Mouse (Mus musculus): ENCODE data around the gene Spg11. TPM values are rescaled to one million over a fixed set of nuclear protein-coding genes. Genes with fewer than 3 reads are reported as not detected.
"Not testable (repeated sequence)": the region's sequence is repeated elsewhere in the genome, so short reads cannot be mapped to it uniquely, and the experiment has no call there.

Spg11 gene
- polyA plus RNA-seq, 1 experiment from 2014 or later: 9.9 TPM

DNA sequence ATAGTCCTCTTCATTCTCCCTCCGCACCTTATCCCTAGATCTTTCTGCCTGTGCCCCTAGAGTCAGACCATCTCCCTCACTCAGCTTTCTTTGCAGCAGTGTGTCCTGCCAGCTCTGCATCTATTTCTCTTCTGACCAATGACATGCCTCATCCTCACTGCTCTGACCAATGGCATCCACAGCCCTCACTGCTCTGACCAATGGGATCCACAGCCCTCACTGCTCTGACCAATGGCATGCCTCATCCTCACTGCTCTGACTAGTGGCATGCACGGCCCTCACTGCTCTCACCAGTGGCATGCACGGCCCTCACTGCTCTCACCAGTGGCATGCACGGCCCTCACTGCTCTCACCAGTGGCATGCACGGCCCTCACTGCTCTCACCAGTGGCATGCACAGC is 20.5 kb downstream of the Spg11 start:
- not testable (repeated sequence) for ATAC-seq (replicated peaks); H3K4me3 ChIP-seq; H3K4me1 ChIP-seq; H3K27ac ChIP-seq (replicated peaks); H3K9ac ChIP-seq (replicated peaks); H3K9me3 ChIP-seq; H3K27me3 ChIP-seq; H3K4me2 ChIP-seq (replicated peaks)
- 78% methylated on average over 5 of the region's 5 CpGs for WGBS
- H3K36me3 ChIP-seq: peaks cover 73% of the 10 kb centered on the region

GRCm38 (mm10) chr2:122093844-122094243 is 24.3 kb downstream of the Spg11 start:
- H3K4me2 ChIP-seq (replicated peaks): no peak overlapping the region
- no peaks in the 10 kb centered on the region for H3K9me3 ChIP-seq
- no peak overlapping the region for H3K9ac ChIP-seq (replicated peaks)
- peaks cover 78% of the 10 kb centered on the region for H3K36me3 ChIP-seq
- WGBS: 93% methylated on average over 4 of the region's 4 CpGs
- H3K27ac ChIP-seq (replicated peaks): no peak overlapping the region
- no peak for ATAC-seq (replicated peaks)
- no peaks in the 10 kb centered on the region for H3K4me1 ChIP-seq
- no peak overlapping the region for H3K4me3 ChIP-seq
- no peaks in the 10 kb centered on the region for H3K27me3 ChIP-seq

- no peaks in the 10 kb centered on the region for H3K9me3 ChIP-seq
Observed at GRCm38 (mm10) chr2:122086446-122086845, 31.7 kb downstream of the Spg11 start.

GRCm38 (mm10) chr2:122081728-122082456 is 36.3 kb downstream of the Spg11 start:
- Histone ChIP-seq H3K36me3 (peaks cover 53% of the 10 kb centered on the region), H3K4me3 (no peak overlapping the region), H3K27me3 (no peaks in the 10 kb centered on the region), H3K9me3 (no peaks in the 10 kb centered on the region), H3K4me2 (replicated peaks) (no peak overlapping the region), H3K4me1 (peaks cover 9% of the 10 kb centered on the region; the same call in 1 of the 2 replicates), H3K27ac (replicated peaks) (no peak overlapping the region), H3K9ac (replicated peaks) (no peak overlapping the region)
- WGBS: 34% methylated on average over 7 of the region's 7 CpGs
- no peak for ATAC-seq (replicated peaks)

More at GRCm38 (mm10) chr2:122086446-122086845, 31.7 kb downstream of the Spg11 start:
- no peak overlapping the region for H3K9ac ChIP-seq (replicated peaks)
- H3K4me1 ChIP-seq: no peaks in the 10 kb centered on the region
- H3K27ac ChIP-seq (replicated peaks): no peak overlapping the region
- no peak overlapping the region for H3K4me2 ChIP-seq (replicated peaks)
- ATAC-seq (replicated peaks): no peak
- no peaks in the 10 kb centered on the region for H3K27me3 ChIP-seq
- no peak overlapping the region for H3K4me3 ChIP-seq
- 45% methylated on average over 4 of the region's 4 CpGs for WGBS
- H3K36me3 ChIP-seq: peaks cover 69% of the 10 kb centered on the region

DNA sequence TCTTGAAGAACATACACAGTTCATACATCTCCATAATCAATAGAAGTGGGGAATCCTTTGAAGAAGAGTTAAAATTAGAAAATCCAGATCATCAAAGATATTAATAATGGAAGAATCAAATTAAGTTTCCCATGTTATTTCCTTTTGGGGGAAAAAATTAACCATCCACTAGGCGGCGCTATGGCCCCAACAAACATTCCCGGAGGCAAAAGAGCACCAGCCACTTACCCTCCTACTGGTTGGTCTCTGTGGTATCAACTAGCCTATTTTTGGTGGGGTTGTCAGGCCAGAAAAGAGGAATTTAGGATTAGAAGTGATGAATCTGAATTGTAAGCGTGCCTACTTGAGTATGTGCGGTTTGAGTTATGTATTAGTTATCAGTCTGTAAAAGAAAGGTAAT is 48.3 kb downstream of the Spg11 start:
- no peaks in the 10 kb centered on the region for H3K27me3 ChIP-seq
- no peak for ATAC-seq (replicated peaks)
- peaks cover 29% of the 10 kb centered on the region for H3K36me3 ChIP-seq
- no peak overlapping the region for H3K9ac ChIP-seq (replicated peaks)
- H3K4me2 ChIP-seq (replicated peaks): no peak overlapping the region
- no peaks in the 10 kb centered on the region for H3K4me1 ChIP-seq
- no peaks in the 10 kb centered on the region for H3K9me3 ChIP-seq
- H3K4me3 ChIP-seq: no peak overlapping the region
- 38% methylated on average over 5 of the region's 5 CpGs for WGBS
- no peak overlapping the region for H3K27ac ChIP-seq (replicated peaks)

DNA sequence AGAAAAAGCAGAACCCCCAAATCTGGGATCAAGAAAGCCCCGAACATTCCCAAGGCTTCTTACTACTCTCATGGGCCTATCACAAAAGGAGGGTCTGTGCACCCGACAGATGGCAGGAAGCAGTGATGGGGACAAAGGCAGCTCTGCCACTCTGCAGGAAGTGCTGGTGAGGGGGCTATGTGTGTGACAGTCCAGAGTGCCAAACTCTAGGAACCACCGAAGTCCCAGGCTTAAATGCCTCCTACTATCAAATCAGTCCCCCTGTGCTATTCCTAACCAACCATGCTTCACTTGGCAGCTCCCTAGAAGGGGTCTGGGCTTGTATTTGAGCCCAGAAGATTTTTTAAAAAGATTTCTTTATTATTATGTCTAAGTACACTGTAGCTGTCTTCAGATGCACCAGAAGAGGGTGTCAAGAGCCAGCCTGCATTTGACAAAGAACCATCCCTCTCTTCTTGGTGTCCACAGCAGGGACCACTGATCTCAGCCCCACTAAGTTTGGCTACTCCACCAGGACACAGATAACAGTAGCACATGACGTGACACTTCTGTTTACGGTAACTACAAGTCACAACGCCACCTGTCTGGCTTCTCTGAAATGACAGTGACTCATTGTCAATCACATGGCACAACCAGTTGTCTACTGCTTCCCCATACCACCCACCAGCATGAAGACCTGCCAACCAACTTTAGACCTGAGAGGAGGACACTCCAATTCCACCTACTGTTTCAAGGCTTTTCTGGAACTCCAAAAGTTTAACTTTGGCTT is 48.9 kb downstream of the Spg11 start:
- WGBS: 89% methylated on average over 6 of the region's 6 CpGs
- H3K27ac ChIP-seq (replicated peaks): no peak overlapping the region
- H3K9me3 ChIP-seq: no peaks in the 10 kb centered on the region
- ATAC-seq (replicated peaks): no peak
- no peak overlapping the region for H3K4me3 ChIP-seq
- H3K4me2 ChIP-seq (replicated peaks): no peak overlapping the region
- H3K36me3 ChIP-seq: peaks cover 29% of the 10 kb centered on the region
- H3K4me1 ChIP-seq: no peaks in the 10 kb centered on the region
- H3K9ac ChIP-seq (replicated peaks): no peak overlapping the region
- H3K27me3 ChIP-seq: no peaks in the 10 kb centered on the region

DNA sequence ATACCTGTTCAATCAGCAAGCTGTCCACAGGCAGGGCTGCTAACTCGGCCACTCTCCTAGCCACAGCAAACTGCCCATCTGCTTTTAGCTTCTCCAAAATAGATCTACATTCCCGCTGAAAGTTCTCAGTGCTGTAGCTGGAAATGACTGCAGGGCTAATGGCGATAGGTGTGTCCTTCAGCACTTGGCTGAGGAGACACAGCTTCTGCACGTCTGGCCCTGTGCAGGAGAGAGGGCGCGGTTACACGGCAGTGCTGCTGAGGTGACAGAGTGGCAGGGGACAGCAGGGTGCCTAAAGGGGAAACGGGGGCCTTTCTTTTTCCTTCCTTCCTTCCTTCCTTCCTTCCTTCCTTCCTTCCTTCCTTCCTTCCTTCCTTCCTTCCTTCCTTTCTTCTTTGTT is 51.9 kb downstream of the Spg11 start:
- no peak for ATAC-seq (replicated peaks)
- WGBS: 86% methylated on average over 8 of the region's 8 CpGs
- peaks cover 26% of the 10 kb centered on the region; the same call in 1 of the 2 replicates for H3K36me3 ChIP-seq
- no peaks in the 10 kb centered on the region for H3K9me3 ChIP-seq
- H3K27ac ChIP-seq (replicated peaks): no peak overlapping the region
- no peak overlapping the region for H3K9ac ChIP-seq (replicated peaks)
- no peak overlapping the region for H3K4me3 ChIP-seq
- H3K4me2 ChIP-seq (replicated peaks): no peak overlapping the region
- H3K27me3 ChIP-seq: no peaks in the 10 kb centered on the region
- no peaks in the 10 kb centered on the region for H3K4me1 ChIP-seq

DNA sequence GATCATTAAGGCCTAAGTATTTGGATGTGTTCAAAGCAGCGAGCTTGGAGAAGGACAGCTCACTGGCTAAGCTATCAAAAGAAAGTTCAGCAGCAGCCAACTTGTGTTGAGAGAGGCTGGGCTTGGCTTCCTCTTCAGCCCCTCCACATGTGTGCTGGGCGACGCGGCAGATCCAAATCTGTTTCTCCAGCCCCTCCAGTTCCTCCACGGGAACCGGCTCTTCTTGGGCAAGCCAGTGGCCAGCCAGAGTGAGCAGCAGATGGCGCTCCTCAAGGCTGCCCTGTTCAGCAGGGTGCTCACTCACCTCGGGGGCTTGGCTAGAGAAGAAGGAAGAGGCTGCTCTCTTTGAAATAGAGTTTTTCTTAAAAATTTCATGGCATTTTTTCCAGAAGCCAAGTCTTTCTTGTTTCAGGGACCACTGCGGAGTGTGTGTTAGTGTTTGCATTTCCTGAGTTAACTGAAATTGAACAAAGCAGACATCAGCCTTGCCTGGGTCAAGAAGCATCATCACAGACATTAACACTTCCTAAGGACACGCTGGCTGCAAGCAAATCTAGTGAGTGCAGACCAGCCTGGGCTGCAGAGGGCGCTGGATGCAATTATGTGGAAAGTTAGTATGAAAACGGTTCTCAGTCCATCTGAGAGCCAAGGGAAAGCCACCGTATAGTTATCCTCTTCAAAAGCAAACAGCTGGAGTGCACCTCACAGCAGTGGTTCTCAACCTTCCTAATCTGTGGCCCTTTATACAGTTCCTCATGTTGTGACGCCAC is 52.8 kb downstream of the Spg11 start:
- 55% methylated on average over 14 of the region's 14 CpGs for WGBS
- Histone ChIP-seq H3K9ac (replicated peaks) (no peak overlapping the region), H3K27me3 (no peaks in the 10 kb centered on the region), H3K4me3 (no peak overlapping the region), H3K4me1 (no peaks in the 10 kb centered on the region), H3K4me2 (replicated peaks) (no peak overlapping the region), H3K27ac (replicated peaks) (no peak overlapping the region), H3K36me3 (peaks cover 18% of the 10 kb centered on the region; the same call in 1 of the 2 replicates), H3K9me3 (no peaks in the 10 kb centered on the region)
- 0 out of 2 replicates have a peak, but pooled peaks have one; percentile 35 for ATAC-seq (replicated peaks)

- ATAC-seq (replicated peaks): no peak
- no peak overlapping the region for H3K4me3 ChIP-seq
- no peak overlapping the region for H3K9ac ChIP-seq (replicated peaks)
- peaks cover 27% of the 10 kb centered on the region for H3K36me3 ChIP-seq
- 89% methylated on average over 11 of the region's 11 CpGs for WGBS
- no peaks in the 10 kb centered on the region for H3K27me3 ChIP-seq
- no peaks in the 10 kb centered on the region for H3K4me1 ChIP-seq
- H3K9me3 ChIP-seq: no peaks in the 10 kb centered on the region
- no peak overlapping the region for H3K27ac ChIP-seq (replicated peaks)
- no peak overlapping the region for H3K4me2 ChIP-seq (replicated peaks)
Observed at GRCm38 (mm10) chr2:122059365-122060115, 58.6 kb downstream of the Spg11 start.

- ATAC-seq (replicated peaks): no peak
- H3K27ac ChIP-seq (replicated peaks): no peak overlapping the region
- H3K4me1 ChIP-seq: no peaks in the 10 kb centered on the region
- no peaks in the 10 kb centered on the region for H3K27me3 ChIP-seq
- no peak overlapping the region for H3K4me3 ChIP-seq
- peaks cover 19% of the 10 kb centered on the region for H3K36me3 ChIP-seq
- no peaks in the 10 kb centered on the region for H3K9me3 ChIP-seq
- no peak overlapping the region for H3K9ac ChIP-seq (replicated peaks)
- no peak overlapping the region for H3K4me2 ChIP-seq (replicated peaks)
Observed at GRCm38 (mm10) chr2:122043926-122044325, 74.3 kb downstream of the Spg11 start.

- Histone ChIP-seq H3K4me3 (no peak overlapping the region), H3K4me1 (no peaks in the 10 kb centered on the region), H3K9me3 (no peaks in the 10 kb centered on the region), H3K9ac (replicated peaks) (no peak overlapping the region), H3K27me3 (no peaks in the 10 kb centered on the region), H3K36me3 (peaks cover 4% of the 10 kb centered on the region; the same call in 1 of the 2 replicates), H3K4me2 (replicated peaks) (no peak overlapping the region), H3K27ac (replicated peaks) (no peak overlapping the region)
- no peak for ATAC-seq (replicated peaks)
- 94% methylated on average over 3 of the region's 3 CpGs for WGBS
Observed at GRCm38 (mm10) chr2:122036064-122036463, 82.1 kb downstream of the Spg11 start.
